Mouse (Mus musculus) spleen, adult 2 months (tissue): ENCODE data around the gene Cdh13.

ENCODE experiments used
- CTCF ChIP-seq: fragments of 200-500 bp; IDR thresholded peaks from 2 replicates; pipeline ENCODE4 v1.5.1; 2011; ENCODE audit warnings: mild to moderate bottlenecking, inconsistent platforms; ENCODE audit not compliant: insufficient read depth, insufficient read length, insufficient replicate concordance; ENCODE audit errors: extremely low read depth
- POLR2A ChIP-seq: fragments of 200-500 bp; IDR thresholded peaks from 2 replicates; pipeline ENCODE4 v1.6.1; 2011; ENCODE audit warnings: low read depth, low read length, inconsistent platforms

- TF ChIP-seq POLR2A (no peak), CTCF (no peak)
These were observed 328.0 kb downstream of the Cdh13 start for GRCm38 (mm10) chr8:118611551-118611950.
